Mouse (Mus musculus): Measurements from ENCODE around the gene Dll4. TPM values are rescaled to one million over a fixed set of nuclear protein-coding genes. Genes with fewer than 3 reads are reported as not detected.

Gene Dll4
- polyA plus RNA-seq, 1 experiment: 5.5 TPM

DNA sequence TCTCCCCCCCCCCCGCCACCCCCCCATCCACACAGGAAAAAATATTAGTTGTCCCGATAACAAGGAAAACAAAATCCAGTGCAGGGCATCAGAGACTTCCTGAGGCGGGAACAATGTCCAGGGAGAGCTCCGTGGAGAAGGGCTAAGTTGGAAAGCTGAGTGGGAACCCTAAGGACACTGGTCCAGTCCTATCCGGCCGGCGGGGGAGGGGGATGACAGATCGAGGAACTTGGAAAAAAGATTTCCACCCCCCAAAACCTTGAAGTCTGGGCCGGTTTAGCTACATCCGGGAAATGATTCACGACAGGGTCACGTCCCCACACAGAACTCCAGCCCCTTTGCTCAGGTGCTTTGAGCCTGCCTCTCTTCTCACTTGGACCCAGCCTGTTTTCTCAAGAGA is 14.0 kb upstream of the Dll4 start:
- no peak for DNase-seq (ENCODE audit: low spot score)

- no peak for DNase-seq (ENCODE audit: low spot score)
Measured at GRCm38 (mm10) chr2:119312380-119312958, 13.1 kb upstream of the Dll4 start.

DNA sequence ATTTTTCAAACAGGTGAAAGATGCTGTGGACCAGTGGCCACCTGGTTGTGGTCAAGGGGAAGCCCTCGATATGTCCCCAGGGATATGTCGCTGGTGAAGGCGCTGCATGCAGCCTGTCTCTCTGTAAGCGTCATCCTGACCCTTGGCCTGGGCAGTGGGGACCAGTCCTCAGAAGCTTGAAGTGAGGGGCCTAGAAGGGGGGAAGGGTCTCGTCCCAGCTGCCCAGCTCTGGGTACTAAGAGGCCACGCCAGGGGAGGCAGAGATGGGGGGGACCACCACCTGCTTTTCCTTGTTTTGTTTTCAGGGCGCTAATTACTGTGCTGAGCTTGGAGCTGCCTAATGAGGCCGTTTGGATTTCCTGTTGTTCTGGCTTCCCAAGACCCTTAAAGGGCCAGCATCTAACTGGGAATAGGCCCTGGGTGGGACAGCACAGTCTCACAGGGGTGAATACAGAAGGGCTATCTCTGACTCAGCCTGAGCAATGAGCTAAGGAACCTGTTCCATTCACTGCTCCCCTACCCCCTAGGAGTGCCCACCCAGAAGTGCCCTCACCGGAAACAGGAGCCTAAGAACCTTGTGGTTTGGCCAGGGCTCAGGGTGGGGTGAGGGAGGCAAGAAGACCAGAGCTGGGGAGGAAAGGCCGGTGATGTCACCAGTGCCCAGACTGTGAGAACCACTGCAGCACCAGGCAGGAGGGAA is 11.7 kb upstream of the Dll4 start:
- DNase-seq (ENCODE audit: low spot score): no peak

DNA sequence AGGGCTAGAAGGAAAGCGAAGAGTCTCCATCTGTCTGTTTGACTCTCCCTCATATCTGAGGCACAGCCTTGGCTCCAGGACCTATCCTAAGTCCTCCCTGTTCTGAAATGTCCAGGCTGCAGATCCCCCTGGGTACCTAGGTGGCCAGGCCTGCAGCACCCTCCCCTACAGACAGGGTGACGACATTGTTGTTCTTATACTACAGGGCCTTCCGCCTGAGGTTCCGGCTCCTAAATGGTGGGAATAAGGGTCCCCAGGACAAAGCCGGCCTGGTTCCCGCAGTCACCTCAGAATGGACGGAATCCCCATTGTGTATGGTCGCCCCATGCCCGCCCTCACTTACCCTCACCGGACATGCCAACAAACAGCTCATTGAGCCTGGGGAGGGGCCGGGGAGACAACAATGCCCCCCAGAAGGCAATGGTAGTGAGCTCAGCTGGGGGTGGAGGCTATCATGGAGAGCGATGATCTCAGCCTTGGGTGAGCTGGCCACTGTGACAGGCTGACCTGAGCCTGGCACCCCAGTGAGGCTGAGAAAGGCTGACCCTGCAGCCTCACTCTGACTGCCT is 10.8 kb upstream of the Dll4 start:
- no peak for DNase-seq (ENCODE audit: low spot score)

GRCm38 (mm10) chr2:119318043-119318710 is 7.4 kb upstream of the Dll4 start:
- DNase-seq (ENCODE audit: low spot score): no peak

DNA sequence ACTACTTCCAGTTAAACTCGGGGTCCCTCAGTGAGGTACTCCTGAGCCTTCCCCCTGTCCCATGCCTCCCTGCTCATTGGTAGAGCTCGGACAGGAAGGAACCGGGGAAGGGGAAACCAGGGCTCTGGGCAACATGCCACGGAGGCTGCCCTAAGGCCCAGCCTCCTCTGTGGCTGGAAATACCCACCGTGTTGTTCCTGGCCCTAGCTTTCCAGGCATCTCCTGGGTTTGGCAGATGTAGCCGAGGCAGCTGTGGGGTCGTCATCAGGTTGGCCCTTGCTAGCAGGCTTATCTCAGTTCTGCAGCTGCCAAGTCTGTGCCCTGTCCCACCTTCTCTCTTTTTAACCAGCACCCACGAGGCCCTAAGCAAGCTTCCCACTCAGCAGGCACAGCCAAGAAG is 5.0 kb upstream of the Dll4 start:
- no peak for DNase-seq (ENCODE audit: low spot score)

DNA sequence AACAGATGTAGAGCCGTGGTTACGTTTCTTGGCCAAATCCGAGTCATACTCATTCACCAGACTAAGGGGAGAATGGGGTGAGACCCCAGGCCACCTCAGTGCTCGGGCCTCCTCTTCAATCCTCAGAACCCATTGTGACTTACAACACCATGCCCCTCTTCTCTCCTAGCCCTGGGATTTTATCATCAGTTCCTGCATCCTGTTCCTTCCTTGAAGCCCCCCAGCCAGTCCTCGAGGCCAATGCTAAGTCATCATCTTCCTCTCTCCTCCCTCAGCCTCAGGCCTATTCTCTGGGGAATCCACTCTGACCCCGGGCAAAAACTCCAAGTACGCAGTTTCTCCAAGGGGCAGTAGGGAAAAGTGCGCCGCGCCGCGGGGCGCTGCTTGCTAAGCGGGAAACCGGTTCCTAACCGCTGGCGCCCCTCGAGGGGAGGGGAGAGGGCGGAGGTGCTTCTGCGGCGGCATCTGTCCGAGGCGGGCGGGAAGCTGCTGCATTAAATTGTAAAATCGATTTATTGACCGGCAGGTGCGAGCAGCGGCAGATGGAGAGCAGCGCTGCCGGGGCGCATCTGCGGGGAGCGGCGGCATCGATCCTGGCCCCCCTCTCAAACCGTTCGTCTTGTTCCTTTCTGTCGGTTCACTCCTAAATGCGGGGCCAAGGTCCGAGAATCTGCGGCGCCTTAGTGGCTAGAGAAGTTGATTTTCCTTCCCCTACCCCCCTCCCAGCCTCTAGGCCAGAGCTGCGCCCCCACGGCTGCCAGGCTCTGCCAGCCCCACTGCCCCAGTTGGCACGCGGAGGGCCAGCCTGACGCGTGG is 3.6 kb upstream of the Dll4 start:
- DNase-seq (ENCODE audit: low spot score): no peak

GRCm38 (mm10) chr2:119322587-119323300 is 2.8 kb upstream of the Dll4 start:
- DNase-seq (ENCODE audit: low spot score): no peak

DNA sequence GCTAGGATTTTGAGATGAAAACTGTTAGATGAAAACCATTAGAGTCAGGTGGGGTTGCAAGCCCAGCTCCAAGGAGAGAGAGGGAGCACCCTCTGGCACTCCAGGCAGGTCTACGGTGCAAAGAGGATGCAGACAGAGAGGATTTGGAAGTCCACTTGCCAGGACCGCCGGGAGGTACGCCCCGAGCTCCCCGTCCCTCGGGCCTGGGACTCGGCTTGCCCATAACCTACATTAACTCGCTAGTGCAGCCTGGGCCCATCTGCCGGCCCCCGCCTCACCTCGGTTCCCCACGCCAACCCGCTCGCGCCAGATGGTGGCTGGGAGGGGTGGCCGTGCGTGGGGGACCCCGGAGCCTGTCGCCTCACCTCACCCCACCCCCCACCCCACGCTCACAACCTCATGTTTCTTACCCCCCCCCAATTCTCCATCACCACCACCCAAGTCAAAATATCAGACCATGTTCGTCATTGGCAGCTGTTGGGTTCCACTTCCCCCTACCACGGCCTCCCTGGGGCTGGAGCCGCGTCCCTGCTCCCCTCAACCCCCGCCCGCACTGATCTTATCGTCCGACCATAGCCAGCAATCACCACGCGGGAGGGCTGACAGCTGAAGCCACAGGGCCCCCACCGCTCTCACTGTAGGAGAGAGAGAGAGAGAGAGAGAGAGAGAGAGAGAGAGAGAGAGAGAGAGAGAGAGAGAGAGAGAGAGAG is 1.6 kb upstream of the Dll4 start:
- no peak for DNase-seq (ENCODE audit: low spot score)

GRCm38 (mm10) chr2:119324576-119325318 is 837 bp upstream of the Dll4 start:
- DNase-seq (ENCODE audit: low spot score): no peak

DNA sequence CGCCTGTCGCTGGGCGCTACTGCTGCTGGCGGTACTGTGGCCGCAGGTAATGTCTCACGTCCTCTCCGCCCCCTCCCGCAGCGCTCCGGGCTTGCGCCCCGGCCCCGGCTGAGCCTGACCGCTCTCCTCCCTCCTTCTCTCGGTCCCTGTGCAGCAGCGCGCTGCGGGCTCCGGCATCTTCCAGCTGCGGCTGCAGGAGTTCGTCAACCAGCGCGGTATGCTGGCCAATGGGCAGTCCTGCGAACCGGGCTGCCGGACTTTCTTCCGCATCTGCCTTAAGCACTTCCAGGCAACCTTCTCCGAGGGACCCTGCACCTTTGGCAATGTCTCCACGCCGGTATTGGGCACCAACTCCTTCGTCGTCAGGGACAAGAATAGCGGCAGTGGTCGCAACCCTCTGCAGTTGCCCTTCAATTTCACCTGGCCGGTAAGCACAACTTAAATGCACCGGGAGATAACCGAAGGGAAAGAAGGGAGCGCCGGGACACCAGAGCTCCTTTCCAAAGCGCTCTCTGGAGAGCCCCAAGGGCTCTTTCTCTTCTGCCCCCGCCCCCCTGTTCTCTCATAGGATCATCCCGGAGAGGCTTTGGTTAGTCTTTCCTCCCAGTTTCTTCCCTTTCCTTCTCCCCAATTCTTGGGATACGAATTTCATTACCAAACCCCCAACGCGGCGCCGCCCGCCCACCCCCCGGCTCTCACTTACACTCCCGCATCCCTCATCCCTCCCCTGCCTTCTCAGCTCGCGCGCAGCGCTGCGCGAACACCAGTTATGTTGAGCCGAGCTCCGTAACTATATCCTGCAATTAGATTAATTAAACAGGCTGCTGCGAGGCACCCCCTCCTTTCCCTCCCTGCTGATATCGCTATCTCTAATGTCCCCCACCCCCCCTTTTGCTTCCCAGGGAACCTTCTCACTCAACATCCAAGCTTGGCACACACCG is 847 bp downstream of the Dll4 start:
- no peak for DNase-seq (ENCODE audit: low spot score)

GRCm38 (mm10) chr2:119327102-119327480 is 1.5 kb downstream of the Dll4 start:
- no peak for DNase-seq (ENCODE audit: low spot score)

GRCm38 (mm10) chr2:119327942-119328526 is 2.5 kb downstream of the Dll4 start:
- DNase-seq (ENCODE audit: low spot score): no peak

DNA sequence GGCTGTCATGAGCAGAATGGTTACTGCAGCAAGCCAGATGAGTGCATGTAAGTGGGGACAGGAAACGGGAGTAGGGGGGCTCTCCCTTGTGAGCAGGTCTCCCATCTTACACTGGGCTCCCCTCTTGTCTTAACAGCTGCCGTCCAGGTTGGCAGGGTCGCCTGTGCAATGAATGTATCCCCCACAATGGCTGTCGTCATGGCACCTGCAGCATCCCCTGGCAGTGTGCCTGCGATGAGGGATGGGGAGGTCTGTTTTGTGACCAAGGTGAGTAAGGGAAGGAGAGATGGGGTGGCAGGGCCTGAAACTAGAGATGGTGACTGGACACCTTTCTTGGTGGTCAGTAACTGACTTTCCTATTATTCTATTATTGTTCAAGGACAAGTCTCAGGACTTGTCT is 3.0 kb downstream of the Dll4 start:
- DNase-seq (ENCODE audit: low spot score): no peak

- no peak for DNase-seq (ENCODE audit: low spot score)
Measured at GRCm38 (mm10) chr2:119329123-119329817, 3.7 kb downstream of the Dll4 start.

DNA sequence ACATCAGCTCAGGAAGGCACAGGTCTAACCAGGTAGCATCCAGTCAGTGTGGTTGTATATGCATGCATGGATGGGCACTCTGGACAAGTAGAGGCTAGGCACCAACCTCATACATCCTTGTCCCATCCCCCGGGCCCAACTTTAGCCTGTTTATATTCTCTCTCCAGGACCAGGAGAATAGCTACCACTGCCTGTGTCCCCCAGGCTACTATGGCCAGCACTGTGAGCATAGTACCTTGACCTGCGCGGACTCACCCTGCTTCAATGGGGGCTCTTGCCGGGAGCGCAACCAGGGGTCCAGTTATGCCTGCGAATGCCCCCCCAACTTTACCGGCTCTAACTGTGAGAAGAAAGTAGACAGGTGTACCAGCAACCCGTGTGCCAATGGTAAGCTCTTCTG is 5.2 kb downstream of the Dll4 start:
- DNase-seq (ENCODE audit: low spot score): no peak

- DNase-seq (ENCODE audit: low spot score): no peak
Measured at GRCm38 (mm10) chr2:119332177-119332661, 6.6 kb downstream of the Dll4 start.

- no peak for DNase-seq (ENCODE audit: low spot score)
Measured at GRCm38 (mm10) chr2:119334135-119334534, 8.6 kb downstream of the Dll4 start.

Measured in urinary bladder, adult 2 months (tissue).